Mouse (Mus musculus): ENCODE data around the gene Exoc6b.
A peak's percentile ranks its signal among the peaks of the same experiment; 100 is the strongest.

Gene Exoc6b

GRCm38 (mm10) chr6:84976563-84976971 is 92.7 kb downstream of the Exoc6b start:
- peak; percentile 47 for DNase-seq (ENCODE audit: low spot score)

- no peak for DNase-seq (ENCODE audit: low spot score)
These were observed 100.8 kb downstream of the Exoc6b start for GRCm38 (mm10) chr6:84968531-84968930.

GRCm38 (mm10) chr6:84964729-84965415 is 104.4 kb downstream of the Exoc6b start:
- peak; percentile 22 for DNase-seq (ENCODE audit: low spot score)

GRCm38 (mm10) chr6:84963044-84963443 is 106.3 kb downstream of the Exoc6b start:
- no peak for DNase-seq (ENCODE audit: low spot score)

GRCm38 (mm10) chr6:84961763-84962162 is 107.5 kb downstream of the Exoc6b start:
- DNase-seq (ENCODE audit: low spot score), result no peak

- DNase-seq (ENCODE audit: low spot score), result no peak
These were observed 109.8 kb downstream of the Exoc6b start for GRCm38 (mm10) chr6:84959520-84959919.

- no peak for DNase-seq (ENCODE audit: low spot score)
These were observed 117.7 kb downstream of the Exoc6b start for GRCm38 (mm10) chr6:84951621-84952020.

GRCm38 (mm10) chr6:84946569-84946968 is 122.7 kb downstream of the Exoc6b start:
- DNase-seq (ENCODE audit: low spot score), result no peak

GRCm38 (mm10) chr6:84946106-84946505 is 123.2 kb downstream of the Exoc6b start:
- no peak for DNase-seq (ENCODE audit: low spot score)

GRCm38 (mm10) chr6:84932953-84933921 is 136.1 kb downstream of the Exoc6b start:
- DNase-seq (ENCODE audit: low spot score), result no peak

GRCm38 (mm10) chr6:84931051-84931450 is 138.3 kb downstream of the Exoc6b start:
- no peak for DNase-seq (ENCODE audit: low spot score)

- DNase-seq (ENCODE audit: low spot score), result peak; percentile 45
These were observed 143.2 kb downstream of the Exoc6b start for GRCm38 (mm10) chr6:84926066-84926465.

- DNase-seq (ENCODE audit: low spot score), result no peak
These were observed 145.5 kb downstream of the Exoc6b start for GRCm38 (mm10) chr6:84923760-84924221.

- peak; percentile 64 for DNase-seq (ENCODE audit: low spot score)
These were observed 153.0 kb downstream of the Exoc6b start for GRCm38 (mm10) chr6:84916291-84916690.

- peak; percentile 86 for DNase-seq (ENCODE audit: low spot score)
These were observed 156.9 kb downstream of the Exoc6b start for GRCm38 (mm10) chr6:84912434-84912833.

- DNase-seq (ENCODE audit: low spot score), result no peak
These were observed 170.1 kb downstream of the Exoc6b start for GRCm38 (mm10) chr6:84899002-84899774.

- peak; percentile 12 for DNase-seq (ENCODE audit: low spot score)
These were observed 175.6 kb downstream of the Exoc6b start for GRCm38 (mm10) chr6:84893773-84894095.

- no peak for DNase-seq (ENCODE audit: low spot score)
These were observed 176.2 kb downstream of the Exoc6b start for GRCm38 (mm10) chr6:84892926-84893772.

- no peak for DNase-seq (ENCODE audit: low spot score)
These were observed 182.8 kb downstream of the Exoc6b start for GRCm38 (mm10) chr6:84886551-84886950.

- DNase-seq (ENCODE audit: low spot score), result no peak
These were observed 184.2 kb downstream of the Exoc6b start for GRCm38 (mm10) chr6:84885080-84885479.

GRCm38 (mm10) chr6:84883720-84884119 is 185.6 kb downstream of the Exoc6b start:
- no peak for DNase-seq (ENCODE audit: low spot score)

All from adipocyte (in vitro differentiated cells).